Mouse (Mus musculus) lung, embryonic 16.5 days (tissue): Measurements from ENCODE around the gene Enah. TPM values are rescaled to one million over a fixed set of nuclear protein-coding genes. Genes with fewer than 3 reads are reported as not detected.
A peak's percentile ranks its signal among the peaks of the same experiment; 100 is the strongest.

Experiments
- ATAC-seq: fragments of 200-750 bp; cut with Nextera tagmentation; 2 replicates; pipeline ENCODE4 v1.8.0; 2017; ENCODE audit warnings: low read depth, mild to moderate bottlenecking, moderate library complexity
- H3K27ac ChIP-seq: fragments of 300-500 bp; sonication (generic); 2 replicates; pipeline ENCODE4 v1.5.1; 2014; ENCODE audit warnings: mild to moderate bottlenecking, control low read depth, low read length
- H3K27me3 ChIP-seq: fragments of 300-500 bp; sonication (generic); 2 replicates; pipeline ENCODE4 v1.6.1; 2014; ENCODE audit warnings: low read depth, low read length, mixed read lengths; ENCODE audit not compliant: control insufficient read depth, insufficient read depth
- H3K36me3 ChIP-seq: fragments of 300-500 bp; sonication (generic); 2 replicates; pipeline ENCODE4 v1.6.1; 2014; ENCODE audit warnings: low read length; ENCODE audit not compliant: control insufficient read depth, insufficient read depth
- H3K4me1 ChIP-seq: fragments of 300-500 bp; sonication (generic); replicated peaks from 2 replicates; pipeline ENCODE4 v1.6.1; 2014; ENCODE audit warnings: low read length, mixed read lengths; ENCODE audit not compliant: control insufficient read depth, insufficient read depth
- H3K4me2 ChIP-seq: fragments of 300-500 bp; sonication (generic); 2 replicates; pipeline ENCODE4 v1.6.1; 2014; ENCODE audit warnings: low read depth, low read length, control low read depth
- H3K4me3 ChIP-seq: fragments of 300-500 bp; sonication (generic); 2 replicates; pipeline ENCODE4 v1.5.1; 2014; ENCODE audit warnings: mild to moderate bottlenecking, low read length, control low read depth
- H3K9ac ChIP-seq: fragments of 300-500 bp; sonication (generic); 2 replicates; pipeline ENCODE4 v1.6.1; 2014; ENCODE audit warnings: low read length, control low read depth
- H3K9me3 ChIP-seq: fragments of 300-500 bp; sonication (generic); 2 replicates; pipeline ENCODE4 v1.6.1; 2016; ENCODE audit warnings: low read length; ENCODE audit not compliant: control insufficient read depth
- WGBS: fragments of 180-500 bp; shearing (Covaris S2); extraction: QIAGEN DNeasy Blood & Tissue Kit; methylation state at CpG from one replicate; pipeline ENCODE4 v1.1.7; 2014; 5-methylcytosine and 5-hydroxymethylcytosine counted together
- polyA plus RNA-seq: library from polyadenylated mRNA; unstranded; fragments of >200 nt; fragmentation: Nextera tagmentation; extraction: Ambion mirVana; gene quantifications from 2 replicates; pipeline ENCODE4 v1.2.1, GENCODE M21; 2015

Enah gene
- polyA plus RNA-seq, 1 experiment from 2014 or later, result 10.3 TPM

GRCm38 (mm10) chr1:181878436-181878835 is 141.4 kb downstream of the Enah start:
- Histone ChIP-seq H3K4me3 (no peak overlapping the region), H3K27ac (no peak overlapping the region), H3K27me3 (no peaks in the 10 kb centered on the region), H3K36me3 (no peaks in the 10 kb centered on the region), H3K9ac (no peak overlapping the region), H3K9me3 (no peaks in the 10 kb centered on the region), H3K4me1 (peaks cover 4% of the 10 kb centered on the region; the same call in 1 of the 2 replicates), H3K4me2 (no peak overlapping the region)
- no peak for ATAC-seq
- 63% methylated on average over 5 of the region's 5 CpGs for WGBS

GRCm38 (mm10) chr1:181877088-181877487 is 142.7 kb downstream of the Enah start:
- H3K27ac ChIP-seq, result no peak overlapping the region
- no peaks in the 10 kb centered on the region for H3K36me3 ChIP-seq
- H3K4me1 ChIP-seq, result peaks cover 4% of the 10 kb centered on the region; the same call in 1 of the 2 replicates
- 36% methylated on average over 5 of the region's 5 CpGs for WGBS
- no peak overlapping the region for H3K4me3 ChIP-seq
- no peak overlapping the region for H3K9ac ChIP-seq
- H3K9me3 ChIP-seq, result no peaks in the 10 kb centered on the region
- no peaks in the 10 kb centered on the region for H3K27me3 ChIP-seq
- no peak for ATAC-seq
- H3K4me2 ChIP-seq, result no peak overlapping the region

GRCm38 (mm10) chr1:181876656-181877055 is 143.1 kb downstream of the Enah start:
- H3K9ac ChIP-seq, result no peak overlapping the region
- 52% methylated on average over 3 of the region's 3 CpGs for WGBS

GRCm38 (mm10) chr1:181873086-181873920 is 146.5 kb downstream of the Enah start:
- Histone ChIP-seq H3K4me1 (no peaks in the 10 kb centered on the region), H3K4me3 (no peak overlapping the region), H3K36me3 (no peaks in the 10 kb centered on the region), H3K4me2 (no peak overlapping the region), H3K9me3 (no peaks in the 10 kb centered on the region), H3K9ac (no peak overlapping the region), H3K27me3 (no peaks in the 10 kb centered on the region), H3K27ac (no peak overlapping the region)
- no peak for ATAC-seq
- 57% methylated on average over 9 of the region's 9 CpGs for WGBS

More at GRCm38 (mm10) chr1:181876656-181877055, 143.1 kb downstream of the Enah start:
- Histone ChIP-seq H3K27me3 (no peaks in the 10 kb centered on the region), H3K36me3 (no peaks in the 10 kb centered on the region), H3K9me3 (no peaks in the 10 kb centered on the region), H3K27ac (no peak overlapping the region), H3K4me3 (no peak overlapping the region), H3K4me1 (peaks cover 4% of the 10 kb centered on the region; the same call in 1 of the 2 replicates), H3K4me2 (no peak overlapping the region)
- ATAC-seq, result no peak

- Histone ChIP-seq H3K4me3 (no peak overlapping the region), H3K4me1 (no peaks in the 10 kb centered on the region), H3K27me3 (no peaks in the 10 kb centered on the region), H3K9me3 (no peaks in the 10 kb centered on the region), H3K9ac (no peak overlapping the region), H3K4me2 (no peak overlapping the region), H3K36me3 (no peaks in the 10 kb centered on the region), H3K27ac (no peak overlapping the region)
- no peak for ATAC-seq
- WGBS, result 63% methylated on average over 3 of the region's 3 CpGs
These were observed 147.2 kb downstream of the Enah start for GRCm38 (mm10) chr1:181872639-181873038.

GRCm38 (mm10) chr1:181866429-181867280 is 153.1 kb downstream of the Enah start:
- Histone ChIP-seq H3K27ac (no peak overlapping the region), H3K4me1 (peaks cover 4% of the 10 kb centered on the region; the same call in 1 of the 2 replicates), H3K36me3 (no peaks in the 10 kb centered on the region), H3K9me3 (no peaks in the 10 kb centered on the region), H3K4me3 (no peak overlapping the region), H3K4me2 (no peak overlapping the region), H3K9ac (no peak overlapping the region), H3K27me3 (no peaks in the 10 kb centered on the region)
- 70% methylated on average over 6 of the region's 6 CpGs for WGBS
- ATAC-seq, result no peak; the same call in 1 of the 2 replicates

- Histone ChIP-seq H3K27ac (no peak overlapping the region), H3K4me3 (no peak overlapping the region), H3K9me3 (no peaks in the 10 kb centered on the region), H3K36me3 (no peaks in the 10 kb centered on the region), H3K9ac (no peak overlapping the region), H3K4me2 (no peak overlapping the region), H3K4me1 (peaks cover 6% of the 10 kb centered on the region; the same call in 1 of the 2 replicates), H3K27me3 (no peaks in the 10 kb centered on the region)
- WGBS, result 75% methylated on average over 5 of the region's 5 CpGs
- ATAC-seq, result no peak
These were observed 153.9 kb downstream of the Enah start for GRCm38 (mm10) chr1:181865863-181866216.

- no peak overlapping the region for H3K9ac ChIP-seq
- ATAC-seq, result peak; percentile 58; the same call in 1 of the 2 replicates
- no peak overlapping the region for H3K4me3 ChIP-seq
- no peaks in the 10 kb centered on the region for H3K27me3 ChIP-seq
- H3K4me2 ChIP-seq, result no peak overlapping the region
- no peaks in the 10 kb centered on the region for H3K9me3 ChIP-seq
- no peaks in the 10 kb centered on the region for H3K36me3 ChIP-seq
- 60% methylated on average over 11 of the region's 11 CpGs for WGBS
- peaks cover 9% of the 10 kb centered on the region; the same call in 1 of the 2 replicates for H3K4me1 ChIP-seq
- H3K27ac ChIP-seq, result peak overlapping the region; percentile 23; the same call in 1 of the 2 replicates
These were observed 154.6 kb downstream of the Enah start for GRCm38 (mm10) chr1:181864971-181865862.
